Mouse (Mus musculus): ENCODE measurements around the gene AL732309.1. TPM values are rescaled to one million over a fixed set of nuclear protein-coding genes. Genes with fewer than 3 reads are reported as not detected.
A peak's percentile ranks its signal among the peaks of the same experiment; 100 is the strongest.

AL732309.1 gene
- polyA plus RNA-seq, 1 experiment from 2014 or later, result 3.0 TPM

DNA sequence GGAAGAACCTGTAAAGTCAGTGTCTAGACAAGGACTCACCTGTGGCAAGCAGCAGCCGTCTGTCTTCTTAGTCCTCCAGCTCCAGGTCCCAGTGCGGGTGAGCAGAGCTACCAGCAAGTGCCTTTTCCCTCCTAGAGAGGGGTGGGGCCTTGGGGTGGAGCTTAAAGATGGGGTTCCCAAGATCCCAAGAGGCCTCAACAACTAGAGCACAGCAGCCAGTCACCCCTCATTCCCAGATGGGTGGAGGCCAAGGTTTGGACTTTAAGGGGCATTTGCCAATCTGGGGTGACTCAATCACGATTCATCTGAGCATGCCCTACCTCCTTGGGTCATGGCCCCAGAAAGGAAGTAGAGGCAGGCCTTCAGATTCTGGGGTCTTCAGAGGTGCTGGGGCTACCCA lies 6.9 kb downstream of the AL732309.1 start:
- no peaks in the 10 kb centered on the region for H3K79me2 ChIP-seq (ENCODE audit: inconsistent target)
- 79% methylated on average over 3 of the region's 3 CpGs for WGBS (ENCODE audit: missing documents)
- no peaks in the 10 kb centered on the region for H3K36me3 ChIP-seq (ENCODE audit: inconsistent target)
- no peak overlapping the region for H3K4me3 ChIP-seq (ENCODE audit: inconsistent target)
- no peak overlapping the region for H3K27ac ChIP-seq

GRCm38 (mm10) chr2:25238106-25238505 lies 8.6 kb downstream of the AL732309.1 start:
- H3K4me3 ChIP-seq (ENCODE audit: inconsistent target), result no peak overlapping the region
- H3K27ac ChIP-seq, result no peak overlapping the region
- H3K79me2 ChIP-seq (ENCODE audit: inconsistent target), result no peaks in the 10 kb centered on the region
- H3K36me3 ChIP-seq (ENCODE audit: inconsistent target), result no peaks in the 10 kb centered on the region

DNA sequence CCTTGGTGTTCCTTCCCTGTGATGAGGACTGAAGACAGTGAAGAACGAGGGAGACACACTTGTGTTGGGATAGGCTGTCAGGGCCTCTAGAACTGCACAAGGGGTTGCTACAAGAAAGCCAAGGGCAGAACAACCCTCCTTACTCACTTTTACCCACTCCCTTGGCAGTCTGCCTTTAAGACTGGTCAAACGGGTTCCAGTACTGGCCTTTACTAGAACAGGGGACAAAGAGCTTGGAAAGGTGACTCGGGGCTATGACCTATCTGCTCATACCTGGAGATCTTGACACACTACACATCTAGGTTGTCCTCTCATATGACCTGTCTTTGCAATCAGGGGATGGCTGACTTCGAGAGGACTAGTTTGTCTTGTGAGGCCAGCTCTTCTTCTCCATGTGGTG lies 9.1 kb downstream of the AL732309.1 start:
- Histone ChIP-seq H3K27ac (no peak overlapping the region), H3K79me2 (ENCODE audit: inconsistent target) (no peaks in the 10 kb centered on the region), H3K4me3 (ENCODE audit: inconsistent target) (no peak overlapping the region), H3K36me3 (ENCODE audit: inconsistent target) (no peaks in the 10 kb centered on the region)
- 86% methylated on average over 4 of the region's 4 CpGs for WGBS (ENCODE audit: missing documents)

DNA sequence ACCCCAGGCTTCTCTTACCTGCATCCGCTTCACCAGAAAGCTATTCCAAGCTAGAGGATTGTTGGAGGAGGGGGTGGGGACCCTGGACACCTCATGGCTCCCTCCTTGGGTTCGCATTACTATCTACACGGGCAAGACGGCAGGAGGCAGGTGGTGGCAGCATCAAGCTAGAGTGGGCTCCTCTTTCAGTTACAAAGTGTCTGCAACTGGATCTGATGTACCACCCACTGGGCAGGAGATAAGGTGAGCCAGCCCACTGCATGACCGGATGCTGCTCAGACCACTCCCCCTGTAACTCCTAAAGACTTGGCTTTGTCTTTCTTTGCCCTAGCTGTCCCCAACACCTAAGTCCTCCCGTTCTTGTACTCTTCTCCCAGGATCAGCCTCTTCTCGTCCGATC lies 10.0 kb downstream of the AL732309.1 start, which contains the start of gene Rnf224:
Rnf224 (minus strand) TSS at position 174 of the 400 bp plus-strand sequence.
- Histone ChIP-seq H3K4me3 (ENCODE audit: inconsistent target) (no peak within 1 kb of the TSS), H3K79me2 (ENCODE audit: inconsistent target) (no peaks in the 10 kb centered on the region), H3K36me3 (ENCODE audit: inconsistent target) (no peaks in the 10 kb centered on the region), H3K27ac (no peak within 1 kb of the TSS)
- 87% methylated on average over 8 of the region's 8 CpGs for WGBS (ENCODE audit: missing documents)

DNA sequence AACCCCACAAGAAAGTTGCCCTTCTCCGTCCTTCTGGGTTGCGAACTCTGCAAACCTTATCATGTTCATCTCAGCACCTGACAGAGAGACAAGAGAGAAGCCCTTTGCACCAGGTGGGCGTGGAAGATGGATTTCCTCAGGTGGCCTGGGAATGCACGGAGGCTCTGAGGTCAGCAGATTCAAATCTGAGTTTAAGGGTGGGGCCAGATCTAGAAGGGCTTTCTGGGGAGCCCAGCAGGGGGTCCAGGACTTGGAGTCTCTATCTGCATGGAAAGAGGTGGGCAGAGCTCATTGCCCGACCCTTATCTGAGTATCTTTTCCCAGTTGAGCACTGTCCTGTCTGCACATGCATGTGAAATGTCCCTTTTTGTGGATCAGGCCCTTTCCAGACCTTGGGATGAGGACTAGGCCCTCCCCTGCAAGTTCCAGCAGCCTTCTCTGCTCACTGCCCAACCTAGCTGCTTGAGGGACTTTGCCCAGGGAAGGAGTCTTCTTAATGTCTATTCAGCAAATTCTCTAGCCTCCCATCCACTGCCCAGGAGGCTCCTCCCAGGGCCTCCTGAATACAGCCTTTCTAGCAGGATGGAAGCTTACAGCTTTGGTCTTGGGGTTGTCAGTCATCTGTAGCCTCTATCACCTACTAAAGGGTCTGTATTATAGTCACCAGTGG lies 12.0 kb downstream of the AL732309.1 start:
- Histone ChIP-seq H3K79me2 (ENCODE audit: inconsistent target) (no peaks in the 10 kb centered on the region), H3K36me3 (ENCODE audit: inconsistent target) (no peaks in the 10 kb centered on the region), H3K4me3 (ENCODE audit: inconsistent target) (no peak overlapping the region), H3K27ac (no peak overlapping the region)
- WGBS (ENCODE audit: missing documents), result 91% methylated on average over 5 of the region's 5 CpGs

DNA sequence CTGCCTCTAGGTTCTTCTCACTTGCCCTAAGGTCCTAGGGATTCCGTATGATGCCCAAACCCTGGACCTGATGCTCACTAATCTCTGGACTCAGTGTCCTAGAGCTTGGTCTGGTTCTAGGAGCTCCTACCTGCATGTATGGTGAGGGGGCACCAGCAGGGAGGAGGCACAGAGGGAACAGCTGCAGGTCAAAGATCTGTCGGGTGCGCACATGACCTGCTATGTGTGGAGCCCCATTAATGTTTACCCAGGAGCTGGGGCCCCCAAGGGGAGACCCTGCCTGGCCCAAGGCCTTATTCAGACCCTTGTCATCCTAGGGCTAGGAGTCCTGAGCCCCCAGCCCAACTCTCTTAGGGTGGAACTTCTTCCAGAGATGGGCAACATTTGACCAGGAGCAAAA lies 12.6 kb downstream of the AL732309.1 start, which contains the start of gene Slc34a3:
Slc34a3 (minus strand) TSS at position 315 of the 400 bp plus-strand sequence.
- WGBS (ENCODE audit: missing documents), result 61% methylated on average over 3 of the region's 3 CpGs

DNA sequence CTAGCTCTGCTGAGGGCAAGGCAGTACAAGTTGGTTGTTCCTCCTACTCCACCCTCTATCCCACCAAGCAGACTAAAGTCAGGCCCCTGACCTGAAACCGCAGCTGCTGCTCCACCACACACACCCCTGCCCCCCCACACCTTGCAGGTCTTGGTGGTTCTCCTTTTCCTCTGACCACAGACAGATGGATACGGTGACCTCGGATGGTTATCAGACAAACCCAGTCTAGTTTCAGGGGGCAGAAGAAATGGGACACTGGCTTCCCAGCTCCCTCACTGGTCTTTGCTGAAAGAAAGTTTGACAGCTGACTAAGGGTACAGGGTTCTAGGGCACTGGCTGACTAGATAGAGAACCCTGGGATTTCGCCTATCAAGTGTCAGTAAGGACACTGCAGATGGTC lies 13.2 kb downstream of the AL732309.1 start:
- no peaks in the 10 kb centered on the region for H3K36me3 ChIP-seq (ENCODE audit: inconsistent target)
- no peaks in the 10 kb centered on the region for H3K79me2 ChIP-seq (ENCODE audit: inconsistent target)
- no peak overlapping the region for H3K27ac ChIP-seq
- no peak overlapping the region for H3K4me3 ChIP-seq (ENCODE audit: inconsistent target)
- 22% methylated on average over 4 of the region's 4 CpGs for WGBS (ENCODE audit: missing documents)

More for the DNA sequence above, 12.6 kb downstream of the AL732309.1 start, which contains the start of gene Slc34a3:
- Histone ChIP-seq H3K27ac (no peak within 1 kb of the TSS), H3K79me2 (ENCODE audit: inconsistent target) (no peaks in the 10 kb centered on the region), H3K36me3 (ENCODE audit: inconsistent target) (no peaks in the 10 kb centered on the region), H3K4me3 (ENCODE audit: inconsistent target) (no peak within 1 kb of the TSS)

DNA sequence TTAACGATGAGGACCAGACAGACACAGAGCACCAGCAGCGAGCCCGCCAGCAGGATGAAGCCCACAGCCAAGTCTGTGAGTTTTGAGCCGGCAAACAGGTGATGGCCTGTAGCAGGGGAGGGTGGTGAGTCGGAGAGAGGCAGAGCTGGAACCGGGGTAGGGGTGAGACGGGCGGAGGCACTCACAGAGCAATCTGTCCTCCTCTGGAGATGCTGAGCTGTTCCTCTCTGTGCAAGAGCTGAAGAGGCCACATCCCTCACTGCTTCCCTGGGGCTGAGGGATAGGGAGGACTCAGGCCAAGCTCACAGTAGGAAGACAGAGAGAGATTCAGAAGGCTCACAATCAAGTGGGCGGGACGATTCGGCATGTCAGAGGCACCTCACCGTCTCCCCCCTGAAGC lies 15.6 kb downstream of the AL732309.1 start:
- H3K79me2 ChIP-seq (ENCODE audit: inconsistent target), result no peaks in the 10 kb centered on the region
- WGBS (ENCODE audit: missing documents), result 91% methylated on average over 12 of the region's 12 CpGs
- no peak overlapping the region for H3K4me3 ChIP-seq (ENCODE audit: inconsistent target)
- no peaks in the 10 kb centered on the region for H3K36me3 ChIP-seq (ENCODE audit: inconsistent target)
- no peak overlapping the region for H3K27ac ChIP-seq

DNA sequence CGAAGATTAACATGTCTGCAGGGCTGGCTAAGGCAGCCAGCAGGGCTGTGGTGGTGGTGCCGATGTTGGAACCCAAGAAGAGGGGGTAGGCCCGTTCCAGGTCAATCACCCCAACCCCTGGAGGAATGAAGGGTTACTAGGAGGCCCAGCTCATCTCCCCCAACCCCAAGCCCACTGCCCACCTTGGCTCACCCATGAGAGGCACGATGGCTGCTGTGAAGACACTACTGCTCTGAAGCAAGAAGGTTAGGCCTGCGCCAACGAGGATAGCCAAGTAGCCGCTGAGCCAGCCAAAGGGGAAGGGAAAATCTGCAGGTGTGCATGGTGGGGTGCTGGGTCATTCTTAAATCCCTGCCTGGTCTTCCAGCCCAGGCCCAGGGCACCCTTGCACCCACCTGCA lies 16.1 kb downstream of the AL732309.1 start:
- 100% methylated on average over 7 of the region's 7 CpGs for WGBS (ENCODE audit: missing documents)
- no peak overlapping the region for H3K27ac ChIP-seq
- no peaks in the 10 kb centered on the region for H3K79me2 ChIP-seq (ENCODE audit: inconsistent target)
- H3K4me3 ChIP-seq (ENCODE audit: inconsistent target), result no peak overlapping the region
- no peaks in the 10 kb centered on the region for H3K36me3 ChIP-seq (ENCODE audit: inconsistent target)

- WGBS (ENCODE audit: missing documents), result 95% methylated on average over 5 of the region's 5 CpGs
- Histone ChIP-seq H3K4me3 (ENCODE audit: inconsistent target) (no peak overlapping the region), H3K36me3 (ENCODE audit: inconsistent target) (no peaks in the 10 kb centered on the region)
Observed at GRCm38 (mm10) chr2:25229582-25229981, 17.1 kb downstream of the AL732309.1 start.

GRCm38 (mm10) chr2:25228995-25229530 lies 17.6 kb downstream of the AL732309.1 start:
- WGBS (ENCODE audit: missing documents), result 94% methylated on average over 6 of the region's 6 CpGs
- Histone ChIP-seq H3K27ac (no peak overlapping the region), H3K79me2 (ENCODE audit: inconsistent target) (peaks cover under 1% of the 10 kb centered on the region; the same call in 1 of the 2 replicates), H3K4me3 (ENCODE audit: inconsistent target) (no peak overlapping the region), H3K36me3 (ENCODE audit: inconsistent target) (no peaks in the 10 kb centered on the region)

More at GRCm38 (mm10) chr2:25229582-25229981, 17.1 kb downstream of the AL732309.1 start:
- no peak overlapping the region for H3K27ac ChIP-seq
- no peaks in the 10 kb centered on the region for H3K79me2 ChIP-seq (ENCODE audit: inconsistent target)

- H3K4me3 ChIP-seq (ENCODE audit: inconsistent target), result peak overlapping the region; percentile 22
- WGBS (ENCODE audit: missing documents), result 1% methylated on average over 7 of the region's 7 CpGs
Observed at GRCm38 (mm10) chr2:25228431-25228889, 18.2 kb downstream of the AL732309.1 start.

GRCm38 (mm10) chr2:25227406-25227805 lies 19.3 kb downstream of the AL732309.1 start:
- H3K27ac ChIP-seq, result no peak overlapping the region
- H3K4me3 ChIP-seq (ENCODE audit: inconsistent target), result no peak overlapping the region
- H3K79me2 ChIP-seq (ENCODE audit: inconsistent target), result peaks cover 13% of the 10 kb centered on the region
- WGBS (ENCODE audit: missing documents), result 98% methylated on average over 4 of the region's 4 CpGs
- no peaks in the 10 kb centered on the region for H3K36me3 ChIP-seq (ENCODE audit: inconsistent target)

More at GRCm38 (mm10) chr2:25228431-25228889, 18.2 kb downstream of the AL732309.1 start:
- Histone ChIP-seq H3K27ac (peak overlapping the region; percentile 46; the same call in 1 of the 2 replicates), H3K79me2 (ENCODE audit: inconsistent target) (peaks cover 6% of the 10 kb centered on the region), H3K36me3 (ENCODE audit: inconsistent target) (no peaks in the 10 kb centered on the region)

- 87% methylated on average over 5 of the region's 5 CpGs for WGBS (ENCODE audit: missing documents)
- Histone ChIP-seq H3K27ac (no peak overlapping the region), H3K79me2 (ENCODE audit: inconsistent target) (peaks cover 13% of the 10 kb centered on the region), H3K4me3 (ENCODE audit: inconsistent target) (no peak overlapping the region), H3K36me3 (ENCODE audit: inconsistent target) (no peaks in the 10 kb centered on the region)
Observed at GRCm38 (mm10) chr2:25226864-25227263, 19.8 kb downstream of the AL732309.1 start.

GRCm38 (mm10) chr2:25225811-25226379 lies 20.8 kb downstream of the AL732309.1 start:
- Histone ChIP-seq H3K27ac (peak overlapping the region; percentile 80), H3K36me3 (ENCODE audit: inconsistent target) (no peaks in the 10 kb centered on the region), H3K79me2 (ENCODE audit: inconsistent target) (peaks cover 13% of the 10 kb centered on the region), H3K4me3 (ENCODE audit: inconsistent target) (peak overlapping the region; percentile 78)
- WGBS (ENCODE audit: missing documents), result 88% methylated on average over 8 of the region's 8 CpGs

Data from macrophage (primary cell).